Comparison of ENCODE assay signal across 29 mouse cellular contexts in the genomic region with DNA sequence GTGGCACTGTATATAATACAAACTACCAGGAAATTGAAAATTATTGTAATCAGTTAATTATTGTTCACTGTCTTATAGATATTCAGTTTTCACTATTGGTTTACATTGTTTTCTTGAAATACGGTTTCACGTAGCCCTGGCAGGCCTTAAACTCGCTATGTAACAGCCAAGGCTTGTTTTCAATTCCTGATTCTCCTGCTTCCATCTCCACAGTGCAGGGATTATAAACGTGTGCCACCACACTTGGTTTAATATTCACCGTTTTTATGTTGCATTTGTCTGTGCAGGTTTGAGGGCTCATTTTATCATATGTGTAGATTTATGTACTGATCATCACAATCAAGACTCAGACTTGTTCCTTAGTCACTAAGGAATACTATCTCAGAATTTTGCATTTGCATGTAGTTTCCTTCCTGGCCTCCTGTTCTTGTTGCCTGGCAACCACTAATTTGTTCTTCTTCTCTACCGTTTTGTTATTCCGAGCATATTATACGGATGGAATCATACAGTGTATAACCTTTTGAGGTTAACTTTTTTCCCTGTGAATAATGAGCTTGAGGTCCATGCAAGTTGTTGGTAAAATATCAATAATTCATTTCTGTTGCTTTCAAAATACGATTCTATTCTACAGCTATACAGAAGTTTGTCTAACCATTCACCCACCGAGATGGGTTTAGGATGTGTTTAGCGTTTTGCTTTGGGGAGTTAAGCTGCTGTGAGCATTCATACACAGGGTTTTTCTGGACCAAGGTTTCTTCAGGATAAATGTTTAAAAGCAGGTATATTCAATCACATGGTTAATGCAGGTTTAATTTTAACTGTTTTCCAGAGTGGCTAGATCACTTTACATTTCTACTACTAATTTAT. TPM values are rescaled to one million over a fixed set of nuclear protein-coding genes. Genes with fewer than 3 reads are reported as not detected.
DNase-seq lines count a peak whose midpoint lies in the region; ATAC-seq and TF ChIP-seq lines count a peak whose summit lies in the region.
"Had no signal": no experiment of that assay in that cellular context is flagged by ENCODE, and none has a peak within 500 bp of the region (broad histone marks: within the 10 kb centered on the region; RNA-seq: fewer than 3 reads in every experiment).

No protein-coding gene starts in this region.

- H3K27me3 ChIP-seq in forebrain, embryonic 14.5 days (replicated peaks; ENCODE audit: control insufficient read depth, insufficient read depth, low read length) = no peaks in the 10 kb centered on the region
- peaks cover 16% of the 10 kb centered on the region for H3K27me3 ChIP-seq in forebrain, embryonic 11.5 days (ENCODE audit: control insufficient read depth, insufficient read depth, low read length)
- H3K27me3 ChIP-seq in midbrain, embryonic 15.5 days (replicated peaks) = peaks cover 32% of the 10 kb centered on the region

- no peak overlapping the region for H3K4me3 ChIP-seq in forebrain, embryonic 14.5 days (ENCODE audit: low read depth, low read length)
- H3K4me3 ChIP-seq in forebrain, embryonic 11.5 days (ENCODE audit: low read depth, low read length) = no peak overlapping the region
- no peak overlapping the region for H3K4me3 ChIP-seq in midbrain, embryonic 15.5 days
- H3K4me3 ChIP-seq: embryonic facial prominence, embryonic 13.5 days; erythroblast, embryonic 14.5 days; kidney, embryonic 15.5 days; myocyte; neural tube, embryonic 13.5 days had no signal

- no peak for TF ChIP-seq POLR2A in brain, embryonic 14.5 days (IDR thresholded peaks at IDR 0.05; ENCODE audit: borderline replicate concordance, extremely low read depth, insufficient read depth, insufficient read length, poor library complexity, severe bottlenecking)

- H3K27ac ChIP-seq in forebrain, embryonic 14.5 days (ENCODE audit: low read depth, low read length) = no peak overlapping the region
- no peak overlapping the region for H3K27ac ChIP-seq in forebrain, embryonic 11.5 days (ENCODE audit: low read depth, low read length)
- H3K27ac ChIP-seq in midbrain, embryonic 15.5 days = peak overlapping the region; percentile 53
- H3K27ac ChIP-seq: embryonic facial prominence, embryonic 13.5 days; kidney, embryonic 15.5 days; macrophage; neural tube, embryonic 13.5 days had no signal

- no peaks in the 10 kb centered on the region for H3K4me1 ChIP-seq in forebrain, embryonic 14.5 days (ENCODE audit: control insufficient read depth, insufficient read depth, low read length)
- H3K4me1 ChIP-seq in forebrain, embryonic 11.5 days (replicated peaks; ENCODE audit: control insufficient read depth, insufficient read depth, low read length) = no peaks in the 10 kb centered on the region
- H3K4me1 ChIP-seq in midbrain, embryonic 15.5 days = no peaks in the 10 kb centered on the region
- H3K4me1 ChIP-seq: embryonic facial prominence, embryonic 13.5 days; kidney, embryonic 15.5 days; neural tube, embryonic 13.5 days had no signal

- H3K9me3 ChIP-seq in forebrain, embryonic 14.5 days (replicated peaks; ENCODE audit: control insufficient read depth, low read length) = no peaks in the 10 kb centered on the region
- H3K9me3 ChIP-seq in forebrain, embryonic 11.5 days (ENCODE audit: control insufficient read depth, low read length) = no peaks in the 10 kb centered on the region
- no peaks in the 10 kb centered on the region for H3K9me3 ChIP-seq in midbrain, embryonic 15.5 days
- H3K9me3 ChIP-seq: embryonic facial prominence, embryonic 13.5 days; kidney, embryonic 15.5 days; neural tube, embryonic 13.5 days had no signal

- 61% methylated on average over 11 of the region's 11 CpGs for WGBS in forebrain, embryonic 14.5 days
- 78% methylated on average over 11 of the region's 11 CpGs for WGBS in forebrain, embryonic 11.5 days
- 51% methylated on average over 11 of the region's 11 CpGs for WGBS in midbrain, embryonic 15.5 days

- no peak overlapping the region for H3K9ac ChIP-seq in forebrain, embryonic 14.5 days (ENCODE audit: low read length)
- no peak overlapping the region for H3K9ac ChIP-seq in forebrain, embryonic 11.5 days (ENCODE audit: low read length)
- H3K9ac ChIP-seq in midbrain, embryonic 15.5 days = no peak overlapping the region
- H3K9ac ChIP-seq: embryonic facial prominence, embryonic 13.5 days; kidney, embryonic 15.5 days; neural tube, embryonic 13.5 days had no signal

- H3K36me3 ChIP-seq in forebrain, embryonic 14.5 days (ENCODE audit: control insufficient read depth, insufficient read depth, low read length) = no peaks in the 10 kb centered on the region
- H3K36me3 ChIP-seq in forebrain, embryonic 11.5 days (ENCODE audit: control insufficient read depth, insufficient read depth, low read length) = no peaks in the 10 kb centered on the region
- H3K36me3 ChIP-seq in midbrain, embryonic 15.5 days (replicated peaks) = no peaks in the 10 kb centered on the region
- H3K36me3 ChIP-seq: embryonic facial prominence, embryonic 13.5 days; kidney, embryonic 15.5 days; neural tube, embryonic 13.5 days had no signal

- ATAC-seq in forebrain, embryonic 14.5 days = peak; percentile 40; the same call in 1 of the 2 replicates
- no peak for ATAC-seq in forebrain, embryonic 11.5 days (replicated peaks; ENCODE audit: low FRiP score)
- ATAC-seq in midbrain, embryonic 15.5 days (replicated peaks) = peak; percentile 87
- ATAC-seq: lung, postnatal 0 days had no signal

- DNase-seq in forebrain, embryonic 14.5 days (ENCODE audit: low spot score) = peak; percentile 54
- no peak for DNase-seq in forebrain, embryonic 11.5 days (ENCODE audit: low spot score)
- peak; percentile 4 for DNase-seq in layer of hippocampus, adult 9-10 months (ENCODE audit: low spot score)
- DNase-seq in layer of hippocampus, adult 9-11 months = no peak
- DNase-seq in brain, embryonic 14.5 days (ENCODE audit: low read depth) = peak; percentile 59
- DNase-seq in adrenal gland, postnatal 10 days = no peak
- DNase-seq in thymus, postnatal 25 days = no peak
- DNase-seq: cerebellum, adult 2 months; cerebellum, postnatal 36 days; embryo, embryonic 11 days; gastrocnemius, postnatal 10 days; kidney, adult 11 months; kidney, postnatal 36 days; thymus, postnatal 14 days had no signal

- no peak overlapping the region for H3K4me2 ChIP-seq in forebrain, embryonic 14.5 days (ENCODE audit: low read length)
- H3K4me2 ChIP-seq in forebrain, embryonic 11.5 days (ENCODE audit: low read depth, low read length, severe bottlenecking) = no peak overlapping the region
- no peak overlapping the region for H3K4me2 ChIP-seq in midbrain, embryonic 15.5 days
- H3K4me2 ChIP-seq: embryonic facial prominence, embryonic 13.5 days; heart, embryonic 11.5 days; kidney, embryonic 15.5 days; neural tube, embryonic 13.5 days had no signal

- TF ChIP-seq CTCF in brain, embryonic 14.5 days (IDR thresholded peaks at IDR 0.05; ENCODE audit: borderline replicate concordance, extremely low read depth, insufficient read depth, insufficient read length) = no peak

RNA-seq across cellular contexts. Expression of a gene that starts 45.3 kb away (rescaled TPM):
- 0.11 and 0.13 TPM in 2 replicates for polyA plus RNA-seq in forebrain, embryonic 14.5 days (2014; fragmentation: Nextera tagmentation; extraction: Ambion mirVana)
- polyA plus RNA-seq in forebrain, embryonic 11.5 days (2014; fragmentation: Nextera tagmentation; extraction: Ambion mirVana) = 0.15 TPM in 1 of 2 replicates, not detected in the other
- 0.15 and 0.35 TPM in 2 replicates for polyA plus RNA-seq in brain, embryonic 14.5 days (2012; rRNA removed)
- polyA plus RNA-seq in midbrain, embryonic 15.5 days (2015; fragmentation: Nextera tagmentation; extraction: Ambion mirVana) = 0.20 and 0.31 TPM in 2 replicates
- total RNA-seq in adrenal gland, postnatal 10 days (2021) = not detected
- total RNA-seq: adrenal gland, postnatal 4 days; hematopoietic stem cell, adult 5-6 weeks; liver, adult 2 months had no signal
- polyA plus RNA-seq: erythroblast, embryonic 14.5 days; heart, postnatal 0 days; kidney, embryonic 15.5 days; liver, adult 2 months; liver, embryonic 16.5 days; lung, postnatal 0 days; macrophage; myocyte; neural tube, embryonic 13.5 days; spleen, adult 2 months had no signal

RNA-seq across cellular contexts. Expression of a gene that starts 45.6 kb away (rescaled TPM):
- 120 and 147 TPM in 2 replicates for polyA plus RNA-seq in forebrain, embryonic 14.5 days (2014; fragmentation: Nextera tagmentation; extraction: Ambion mirVana)
- 104 and 105 TPM in 2 replicates for polyA plus RNA-seq in forebrain, embryonic 11.5 days (2014; fragmentation: Nextera tagmentation; extraction: Ambion mirVana)
- 32.0 and 34.2 TPM in 2 replicates for polyA plus RNA-seq in brain, embryonic 14.5 days (2012; rRNA removed)
- 114 and 119 TPM in 2 replicates for polyA plus RNA-seq in midbrain, embryonic 15.5 days (2015; fragmentation: Nextera tagmentation; extraction: Ambion mirVana)
- 100 to 1,000 TPM; 127 to 128 TPM for total RNA-seq in adrenal gland, postnatal 10 days (2021)

Comparison
In these comparisons a context has a peak if more than half of its experiments do, and no peak if none do; other contexts are left out.
1. DNase-seq: peak in forebrain, embryonic 14.5 days (single experiment), layer of hippocampus, adult 9-10 months (single experiment) and brain, embryonic 14.5 days (single experiment); none in forebrain, embryonic 11.5 days (single experiment), layer of hippocampus, adult 9-11 months (single experiment), adrenal gland, postnatal 10 days (single experiment) and thymus, postnatal 25 days (single experiment).